Mouse (Mus musculus) embryonic facial prominence, embryonic 10.5 days (tissue): Measurements from ENCODE around the gene Mpst. TPM values are rescaled to one million over a fixed set of nuclear protein-coding genes. Genes with fewer than 3 reads are reported as not detected.

ENCODE experiments used
- DNase-seq: peaks from one replicate; pipeline ENCODE4 v3.0.0-alpha.2; 2017; ENCODE audit warnings: low spot score
- H3K27ac ChIP-seq: fragments of 300-500 bp; sonication (generic); replicated peaks from 2 replicates; pipeline ENCODE4 v1.5.1; 2016; ENCODE audit warnings: mild to moderate bottlenecking
- H3K27me3 ChIP-seq: fragments of 300-500 bp; sonication (generic); replicated peaks from 2 replicates; pipeline ENCODE4 v1.6.1; 2016; ENCODE audit warnings: low read depth, mild to moderate bottlenecking; ENCODE audit not compliant: poor library complexity, severe bottlenecking
- H3K36me3 ChIP-seq: fragments of 300-500 bp; sonication (generic); replicated peaks from 2 replicates; pipeline ENCODE4 v1.6.1; 2016; ENCODE audit warnings: mild to moderate bottlenecking, moderate library complexity
- H3K4me1 ChIP-seq: fragments of 300-500 bp; sonication (generic); 2 replicates; pipeline ENCODE4 v1.6.1; 2016
- H3K4me3 ChIP-seq: fragments of 300-500 bp; sonication (generic); 2 replicates; pipeline ENCODE4 v1.5.1; 2016; ENCODE audit warnings: mild to moderate bottlenecking, moderate library complexity
- H3K9me3 ChIP-seq: fragments of 300-500 bp; sonication (generic); 2 replicates; pipeline ENCODE4 v1.6.1; 2016; ENCODE audit warnings: mild to moderate bottlenecking
- WGBS: fragments of 180-500 bp; shearing (Covaris S2); methylation state at CpG from one replicate; pipeline ENCODE4 v1.1.7; 2016; 5-methylcytosine and 5-hydroxymethylcytosine counted together
- polyA plus RNA-seq: library from polyadenylated mRNA; unstranded; fragments of >200 nt; fragmentation: Nextera tagmentation; extraction: Ambion mirVana; gene quantifications from 2 replicates; pipeline ENCODE4 v1.2.1, GENCODE M21; 2016

The Mpst gene
- polyA plus RNA-seq, 1 experiment from 2014 or later, result 1.1 TPM

- Histone ChIP-seq H3K27ac (peak overlapping the region; percentile 88; the same call in 1 of the 2 replicates), H3K36me3 (peaks cover 46% of the 10 kb centered on the region), H3K4me3 (peak overlapping the region; percentile 83), H3K4me1 (peaks cover 61% of the 10 kb centered on the region), H3K27me3 (0 out of 2 replicates have a peak, but pooled peaks cover under 1% of the 10 kb centered on the region), H3K9me3 (no peaks in the 10 kb centered on the region)
- 71% methylated on average over 13 of the region's 13 CpGs for WGBS
- DNase-seq, result no peak
Observed at GRCm38 (mm10) chr15:78429871-78430622, 23.8 kb downstream of the Mpst start.

- 83% methylated on average over 10 of the region's 10 CpGs for WGBS
- no peak overlapping the region for H3K4me3 ChIP-seq
- no peak for DNase-seq
- H3K4me1 ChIP-seq, result peaks cover 70% of the 10 kb centered on the region
- H3K9me3 ChIP-seq, result no peaks in the 10 kb centered on the region
- H3K27ac ChIP-seq, result no peak overlapping the region
- H3K36me3 ChIP-seq, result peaks cover 54% of the 10 kb centered on the region
- H3K27me3 ChIP-seq, result peaks cover 8% of the 10 kb centered on the region
Observed at GRCm38 (mm10) chr15:78430874-78431273, 24.7 kb downstream of the Mpst start.

GRCm38 (mm10) chr15:78431541-78432121, 25.4 kb downstream of the Mpst start:
- peaks cover 59% of the 10 kb centered on the region for H3K36me3 ChIP-seq
- peaks cover 16% of the 10 kb centered on the region for H3K27me3 ChIP-seq
- no peaks in the 10 kb centered on the region for H3K9me3 ChIP-seq
- no peak for DNase-seq
- H3K4me1 ChIP-seq, result peaks cover 77% of the 10 kb centered on the region
- no peak overlapping the region for H3K27ac ChIP-seq
- no peak overlapping the region for H3K4me3 ChIP-seq
- WGBS, result 80% methylated on average over 7 of the region's 7 CpGs

GRCm38 (mm10) chr15:78434896-78435520, 28.8 kb downstream of the Mpst start:
- Histone ChIP-seq H3K27ac (peak overlapping the region; percentile 81), H3K4me1 (peaks cover 83% of the 10 kb centered on the region), H3K27me3 (peaks cover 31% of the 10 kb centered on the region), H3K36me3 (peaks cover 59% of the 10 kb centered on the region), H3K4me3 (no peak overlapping the region), H3K9me3 (no peaks in the 10 kb centered on the region)
- 17% methylated on average over 6 of the region's 6 CpGs for WGBS
- DNase-seq, result peak; percentile 67

GRCm38 (mm10) chr15:78435681-78436080, 29.5 kb downstream of the Mpst start:
- Histone ChIP-seq H3K4me3 (no peak overlapping the region), H3K36me3 (peaks cover 53% of the 10 kb centered on the region), H3K9me3 (no peaks in the 10 kb centered on the region), H3K4me1 (peaks cover 83% of the 10 kb centered on the region), H3K27me3 (peaks cover 31% of the 10 kb centered on the region), H3K27ac (peak overlapping the region; percentile 81; the same call in 1 of the 2 replicates)
- WGBS, result 80% methylated on average over 11 of the region's 11 CpGs
- no peak for DNase-seq

GRCm38 (mm10) chr15:78436380-78437192, 30.4 kb downstream of the Mpst start:
- H3K27ac ChIP-seq, result peak overlapping the region; percentile 81
- WGBS, result 6% methylated on average over 32 of the region's 32 CpGs
- H3K4me1 ChIP-seq, result peaks cover 82% of the 10 kb centered on the region
- H3K27me3 ChIP-seq, result peaks cover 31% of the 10 kb centered on the region
- no peaks in the 10 kb centered on the region for H3K9me3 ChIP-seq
- peak; percentile 79 for DNase-seq
- peak overlapping the region; percentile 52 for H3K4me3 ChIP-seq
- peaks cover 44% of the 10 kb centered on the region for H3K36me3 ChIP-seq

- H3K36me3 ChIP-seq, result peaks cover 35% of the 10 kb centered on the region
- H3K9me3 ChIP-seq, result no peaks in the 10 kb centered on the region
- peak; percentile 67 for DNase-seq
- peak overlapping the region; percentile 81 for H3K27ac ChIP-seq
- H3K27me3 ChIP-seq, result peaks cover 31% of the 10 kb centered on the region
- H3K4me1 ChIP-seq, result peaks cover 77% of the 10 kb centered on the region
- peak overlapping the region; percentile 52 for H3K4me3 ChIP-seq
- 11% methylated on average over 23 of the region's 23 CpGs for WGBS
Observed at GRCm38 (mm10) chr15:78437237-78438017, 31.2 kb downstream of the Mpst start.

- Histone ChIP-seq H3K9me3 (no peaks in the 10 kb centered on the region), H3K27ac (peak overlapping the region; percentile 81; the same call in 1 of the 2 replicates), H3K27me3 (peaks cover 31% of the 10 kb centered on the region), H3K4me1 (peaks cover 72% of the 10 kb centered on the region), H3K36me3 (peaks cover 30% of the 10 kb centered on the region), H3K4me3 (0 out of 2 replicates have a peak overlapping the region, but pooled peaks have one; percentile 52)
- 38% methylated on average over 4 of the region's 4 CpGs for WGBS
- DNase-seq, result no peak
Observed at GRCm38 (mm10) chr15:78438018-78438394, 31.8 kb downstream of the Mpst start.

- Histone ChIP-seq H3K9me3 (no peaks in the 10 kb centered on the region), H3K27me3 (peaks cover 31% of the 10 kb centered on the region), H3K27ac (no peak overlapping the region; the same call in 1 of the 2 replicates), H3K4me3 (no peak overlapping the region), H3K36me3 (peaks cover 25% of the 10 kb centered on the region), H3K4me1 (peaks cover 69% of the 10 kb centered on the region)
- WGBS, result 48% methylated on average over 8 of the region's 8 CpGs
- no peak for DNase-seq
Observed at GRCm38 (mm10) chr15:78438505-78438904, 32.3 kb downstream of the Mpst start.

GRCm38 (mm10) chr15:78438973-78439372, 32.8 kb downstream of the Mpst start:
- 64% methylated on average over 9 of the region's 9 CpGs for WGBS
- H3K4me1 ChIP-seq, result peaks cover 66% of the 10 kb centered on the region

GRCm38 (mm10) chr15:78442231-78442630, 36.0 kb downstream of the Mpst start:
- no peaks in the 10 kb centered on the region for H3K36me3 ChIP-seq
- no peaks in the 10 kb centered on the region for H3K9me3 ChIP-seq
- no peak for DNase-seq
- H3K4me3 ChIP-seq, result no peak overlapping the region
- peaks cover 37% of the 10 kb centered on the region for H3K4me1 ChIP-seq
- WGBS, result 88% methylated on average over 19 of the region's 19 CpGs
- H3K27me3 ChIP-seq, result peaks cover 10% of the 10 kb centered on the region
- no peak overlapping the region for H3K27ac ChIP-seq

More at GRCm38 (mm10) chr15:78438973-78439372, 32.8 kb downstream of the Mpst start:
- Histone ChIP-seq H3K36me3 (peaks cover 20% of the 10 kb centered on the region), H3K9me3 (no peaks in the 10 kb centered on the region), H3K4me3 (no peak overlapping the region), H3K27ac (no peak overlapping the region; the same call in 1 of the 2 replicates), H3K27me3 (peaks cover 31% of the 10 kb centered on the region)
- no peak for DNase-seq
